Mouse (Mus musculus) hindbrain, embryonic 15.5 days (tissue): Measurements from ENCODE around the gene Aif1l. TPM values are rescaled to one million over a fixed set of nuclear protein-coding genes. Genes with fewer than 3 reads are reported as not detected.
"Not testable (repeated sequence)": the region's sequence is repeated elsewhere in the genome, so short reads cannot be mapped to it uniquely, and the experiment has no call there.

Source experiments
- ATAC-seq: fragments of 200-750 bp; cut with Nextera tagmentation; 2 replicates; pipeline ENCODE4 v1.8.0; 2017; ENCODE audit warnings: low read depth, moderate number of reproducible peaks, moderate TSS enrichment; ENCODE audit not compliant: low FRiP score
- H3K27ac ChIP-seq: fragments of 300-500 bp; sonication (generic); replicated peaks from 2 replicates; pipeline ENCODE4 v1.5.1; 2015; ENCODE audit warnings: mild to moderate bottlenecking, inconsistent platforms
- H3K27me3 ChIP-seq: fragments of 300-500 bp; sonication (generic); 2 replicates; pipeline ENCODE4 v1.6.1; 2015; ENCODE audit warnings: control low read depth, inconsistent platforms
- H3K36me3 ChIP-seq: fragments of 300-500 bp; sonication (generic); 2 replicates; pipeline ENCODE4 v1.6.1; 2015; ENCODE audit warnings: control low read depth, inconsistent platforms
- H3K4me1 ChIP-seq: fragments of 300-500 bp; sonication (generic); replicated peaks from 2 replicates; pipeline ENCODE4 v1.6.1; 2015; ENCODE audit warnings: control low read depth, inconsistent platforms
- H3K4me2 ChIP-seq: fragments of 300-500 bp; sonication (generic); 2 replicates; pipeline ENCODE4 v1.6.1; 2015; ENCODE audit warnings: moderate library complexity, mild to moderate bottlenecking, inconsistent platforms
- H3K4me3 ChIP-seq: fragments of 300-500 bp; sonication (generic); 2 replicates; pipeline ENCODE4 v1.5.1; 2015; ENCODE audit warnings: mild to moderate bottlenecking, inconsistent platforms
- H3K9ac ChIP-seq: fragments of 300-500 bp; sonication (generic); 2 replicates; pipeline ENCODE4 v1.6.1; 2015; ENCODE audit warnings: inconsistent platforms
- H3K9me3 ChIP-seq: fragments of 300-500 bp; sonication (generic); 2 replicates; pipeline ENCODE4 v1.6.1; 2016; ENCODE audit warnings: control low read depth, inconsistent platforms
- WGBS: fragments of 180-500 bp; shearing (Covaris S2); methylation state at CpG from one replicate; pipeline ENCODE4 v1.1.7; 2015; 5-methylcytosine and 5-hydroxymethylcytosine counted together
- polyA plus RNA-seq: library from polyadenylated mRNA; unstranded; fragments of >200 nt; fragmentation: Nextera tagmentation; extraction: Ambion mirVana; gene quantifications from 2 replicates; pipeline ENCODE4 v1.2.1, GENCODE M21; 2015

The Aif1l gene
- 23.5 and 23.7 TPM in 2 replicates for polyA plus RNA-seq

DNA sequence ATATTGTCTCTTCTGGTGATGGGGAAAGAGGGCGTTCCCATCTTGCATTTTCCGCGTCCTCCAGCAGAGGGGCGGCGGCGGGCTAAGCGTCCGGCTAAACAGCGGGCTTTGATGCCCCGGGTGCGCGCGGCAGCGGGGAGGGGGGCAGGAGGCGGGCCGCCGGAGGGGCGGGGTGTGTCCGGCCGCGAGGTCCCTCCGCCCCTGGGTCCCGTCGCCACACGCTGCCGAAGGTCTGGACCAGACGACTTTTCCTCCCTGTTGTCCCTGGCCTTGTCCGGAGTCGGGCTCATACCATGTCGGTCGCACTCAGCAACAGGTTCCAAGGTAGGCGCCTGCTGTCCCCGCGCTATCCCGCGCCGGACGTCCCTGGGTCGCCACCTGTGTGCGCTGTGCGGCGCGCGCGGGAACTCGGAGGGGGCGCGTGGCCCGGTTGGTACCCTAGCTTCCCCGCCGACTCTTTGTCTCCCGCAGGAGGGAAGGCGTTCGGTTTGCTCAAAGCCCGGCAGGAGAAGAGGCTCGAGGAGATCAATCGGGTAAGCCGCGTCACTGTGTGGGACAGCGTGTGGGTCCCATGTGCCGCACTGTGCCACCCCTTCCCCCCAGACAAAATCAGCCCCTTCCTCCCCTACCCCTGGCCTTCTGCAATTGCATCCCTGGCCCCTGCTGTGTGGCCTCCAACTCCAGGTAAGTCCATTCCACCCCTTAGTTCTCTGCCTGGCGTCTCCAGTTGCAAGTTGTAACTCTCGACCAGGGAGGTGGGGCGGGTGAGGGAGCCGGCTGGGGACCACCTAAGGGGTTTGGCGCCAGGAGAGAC, at the start of gene Aif1l:
Aif1l (plus strand) TSS at position 82 of the 814 bp plus-strand sequence.
- Histone ChIP-seq H3K9ac (peak within 1 kb of the TSS; percentile 62), H3K36me3 (no peaks in the 10 kb centered on the region), H3K27ac (no peak within 1 kb of the TSS), H3K27me3 (no peaks in the 10 kb centered on the region), H3K4me2 (peak within 1 kb of the TSS; percentile 93), H3K4me3 (peak within 1 kb of the TSS; percentile 63), H3K9me3 (no peaks in the 10 kb centered on the region), H3K4me1 (peaks cover 30% of the 10 kb centered on the region)
- WGBS = under 1% methylated on average over 53 of the region's 66 CpGs
- peak; percentile 52 for ATAC-seq

DNA sequence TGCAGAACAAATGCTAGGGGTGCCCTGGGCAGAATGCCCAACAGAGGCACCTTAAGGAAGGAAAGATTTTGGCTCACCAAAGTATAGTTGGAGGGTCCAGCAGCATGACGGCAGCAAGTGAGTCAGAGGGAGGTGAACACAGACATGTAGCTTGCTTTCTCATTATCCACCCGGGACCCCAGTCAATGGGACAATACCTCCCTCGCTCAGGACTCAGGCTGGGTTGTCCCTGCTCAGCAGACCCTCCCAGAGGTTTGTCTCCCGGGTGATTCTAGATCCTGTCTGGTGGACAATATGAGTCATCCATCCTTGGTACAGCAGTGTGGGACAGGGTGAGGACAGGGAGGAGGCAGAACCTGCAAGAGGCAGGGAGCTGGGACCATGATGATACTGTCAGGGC, 49.0 kb upstream of the Aif1l start:
- H3K9me3 ChIP-seq = no peaks in the 10 kb centered on the region
- H3K4me1 ChIP-seq = peaks cover 9% of the 10 kb centered on the region
- no peaks in the 10 kb centered on the region for H3K27me3 ChIP-seq
- ATAC-seq = no peak
- no peak overlapping the region for H3K4me2 ChIP-seq
- 69% methylated on average over 4 of the region's 4 CpGs for WGBS
- H3K36me3 ChIP-seq = no peaks in the 10 kb centered on the region
- no peak overlapping the region for H3K27ac ChIP-seq
- no peak overlapping the region for H3K9ac ChIP-seq
- no peak overlapping the region for H3K4me3 ChIP-seq

DNA sequence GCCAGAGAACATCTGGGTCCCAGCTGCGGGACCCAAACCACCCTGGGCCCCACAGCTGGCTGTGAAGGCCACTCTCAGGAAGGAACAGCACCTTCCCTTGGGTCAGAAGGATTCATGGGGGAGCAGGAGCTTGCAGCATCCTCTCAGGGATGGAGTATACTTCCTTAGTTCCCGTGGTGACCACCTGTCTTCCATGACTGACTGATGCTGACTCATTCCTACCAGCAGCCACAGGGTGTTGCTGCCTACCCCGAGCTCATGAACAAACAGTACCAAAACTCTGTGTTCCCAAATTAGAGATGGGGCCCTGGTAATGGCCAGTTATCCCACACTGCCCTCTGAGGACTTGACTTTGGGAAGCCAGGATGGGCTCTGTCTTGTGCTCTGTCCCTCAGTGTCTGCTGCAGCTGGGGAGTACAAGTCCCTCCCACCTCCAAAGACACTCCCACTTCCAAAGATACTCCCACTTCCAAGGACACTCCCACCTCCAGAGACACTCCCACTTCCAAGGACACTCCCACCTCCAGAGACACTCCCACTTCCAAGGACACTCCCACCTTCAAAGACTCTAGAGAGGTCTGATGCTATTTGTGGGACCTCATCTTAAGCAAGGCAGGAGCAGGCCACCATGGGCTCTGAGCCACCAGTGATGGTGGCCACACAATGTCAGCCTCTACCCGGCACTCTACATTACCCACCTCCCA, 48.1 kb upstream of the Aif1l start:
- no peak overlapping the region for H3K4me2 ChIP-seq
- no peaks in the 10 kb centered on the region for H3K27me3 ChIP-seq
- H3K4me1 ChIP-seq = peaks cover 9% of the 10 kb centered on the region
- no peak for ATAC-seq
- no peaks in the 10 kb centered on the region for H3K9me3 ChIP-seq
- 60% methylated on average over 4 of the region's 4 CpGs for WGBS
- no peak overlapping the region for H3K27ac ChIP-seq
- H3K4me3 ChIP-seq = no peak overlapping the region
- H3K9ac ChIP-seq = no peak overlapping the region
- H3K36me3 ChIP-seq = no peaks in the 10 kb centered on the region

DNA sequence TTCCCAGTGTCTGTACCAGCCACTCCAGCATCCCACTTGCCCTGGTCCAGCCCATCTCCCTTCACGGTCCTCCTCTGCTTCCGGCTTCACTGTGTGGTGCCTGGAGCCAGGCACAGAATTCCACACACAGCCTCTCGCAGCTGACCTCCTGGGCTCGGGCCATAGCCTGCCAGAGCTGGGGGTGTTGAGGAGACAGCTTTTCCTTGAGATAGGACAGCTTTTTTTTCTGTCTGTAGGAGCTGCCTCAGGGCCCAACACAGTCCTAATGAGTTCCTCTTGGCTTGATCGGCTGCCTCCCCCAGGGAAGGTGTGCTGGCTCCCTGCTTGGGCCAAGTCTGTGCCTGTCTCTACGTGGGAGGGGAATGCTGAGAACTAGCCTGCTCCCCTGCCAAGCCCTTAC, 45.9 kb upstream of the Aif1l start:
- 17% methylated on average over 6 of the region's 6 CpGs for WGBS
- no peak overlapping the region for H3K4me3 ChIP-seq
- H3K27me3 ChIP-seq = no peaks in the 10 kb centered on the region
- no peak overlapping the region for H3K9ac ChIP-seq
- H3K4me1 ChIP-seq = peaks cover 9% of the 10 kb centered on the region
- no peaks in the 10 kb centered on the region for H3K9me3 ChIP-seq
- no peak for ATAC-seq
- H3K4me2 ChIP-seq = no peak overlapping the region
- no peaks in the 10 kb centered on the region for H3K36me3 ChIP-seq
- no peak overlapping the region for H3K27ac ChIP-seq

DNA sequence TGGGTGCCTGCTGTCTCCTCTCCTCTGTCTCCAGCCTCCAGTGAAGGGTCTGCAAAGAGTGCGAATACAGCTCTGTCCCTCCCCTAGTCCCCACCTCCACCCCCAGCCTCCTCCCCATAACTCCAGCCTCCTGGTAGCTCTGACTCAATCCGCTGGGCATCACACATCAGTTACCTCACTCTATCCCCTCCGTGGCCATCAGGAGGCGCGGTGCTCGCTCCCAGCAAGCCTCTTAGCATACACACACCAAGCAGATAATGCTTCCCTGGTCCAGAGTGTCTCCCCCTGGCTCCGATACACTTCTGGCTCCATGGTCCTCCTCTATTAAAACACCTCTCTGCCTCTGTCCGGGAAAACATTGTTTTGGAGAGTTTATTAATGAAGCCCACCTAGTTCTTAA, 45.3 kb upstream of the Aif1l start:
- Histone ChIP-seq H3K9ac (no peak overlapping the region), H3K9me3 (no peaks in the 10 kb centered on the region), H3K4me3 (no peak overlapping the region), H3K36me3 (no peaks in the 10 kb centered on the region), H3K4me1 (peaks cover 7% of the 10 kb centered on the region), H3K4me2 (no peak overlapping the region), H3K27ac (no peak overlapping the region), H3K27me3 (no peaks in the 10 kb centered on the region)
- no peak for ATAC-seq
- 18% methylated on average over 8 of the region's 8 CpGs for WGBS

DNA sequence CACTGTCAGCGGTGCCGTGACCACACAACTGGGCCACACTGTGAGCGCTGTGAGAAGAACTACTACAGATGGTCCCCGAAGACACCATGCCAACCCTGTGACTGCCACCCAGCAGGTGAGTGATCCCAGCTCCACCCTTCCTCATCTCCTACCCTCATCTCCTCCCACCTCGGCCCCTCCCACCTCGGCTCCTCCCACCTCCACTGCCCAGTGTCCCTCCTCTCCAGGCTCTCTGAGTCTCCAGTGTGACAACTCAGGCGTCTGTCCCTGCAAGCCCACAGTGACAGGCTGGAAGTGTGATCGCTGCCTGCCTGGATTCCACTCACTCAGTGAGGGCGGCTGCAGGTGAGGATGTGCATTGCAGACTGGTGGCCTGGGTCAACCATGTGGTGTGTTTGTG, 44.3 kb upstream of the Aif1l start:
- Histone ChIP-seq H3K4me1 (no peaks in the 10 kb centered on the region; the same call in 1 of the 2 replicates), H3K36me3 (no peaks in the 10 kb centered on the region), H3K27ac (no peak overlapping the region), H3K9me3 (no peaks in the 10 kb centered on the region), H3K4me3 (no peak overlapping the region), H3K4me2 (no peak overlapping the region), H3K27me3 (no peaks in the 10 kb centered on the region), H3K9ac (no peak overlapping the region)
- WGBS = 42% methylated on average over 9 of the region's 9 CpGs
- no peak for ATAC-seq

DNA sequence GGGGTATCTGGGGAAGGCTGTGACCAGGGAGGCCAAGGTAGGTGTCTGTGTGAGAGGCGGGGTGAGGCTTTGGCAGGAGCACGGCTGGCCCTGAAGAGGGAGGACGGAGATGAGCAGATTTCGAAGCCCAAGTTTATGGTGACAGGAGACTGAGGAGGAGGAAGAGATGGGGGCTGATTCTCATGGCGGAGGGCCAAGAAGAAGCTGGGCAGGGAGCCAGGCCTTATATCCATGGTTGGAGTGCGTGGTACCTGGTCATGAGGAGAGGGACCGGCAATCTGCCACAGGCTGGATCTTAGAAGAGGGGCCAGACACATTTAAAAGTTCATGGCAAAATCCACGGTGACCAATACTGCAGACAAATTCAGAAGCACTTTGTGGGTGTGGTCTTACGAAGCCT, 43.5 kb upstream of the Aif1l start:
- no peaks in the 10 kb centered on the region for H3K27me3 ChIP-seq
- no peak for ATAC-seq
- H3K4me3 ChIP-seq = no peak overlapping the region
- no peak overlapping the region for H3K27ac ChIP-seq
- H3K4me1 ChIP-seq = no peaks in the 10 kb centered on the region; the same call in 1 of the 2 replicates
- no peaks in the 10 kb centered on the region for H3K36me3 ChIP-seq
- no peak overlapping the region for H3K4me2 ChIP-seq
- 84% methylated on average over 9 of the region's 9 CpGs for WGBS
- H3K9me3 ChIP-seq = no peaks in the 10 kb centered on the region
- H3K9ac ChIP-seq = no peak overlapping the region

DNA sequence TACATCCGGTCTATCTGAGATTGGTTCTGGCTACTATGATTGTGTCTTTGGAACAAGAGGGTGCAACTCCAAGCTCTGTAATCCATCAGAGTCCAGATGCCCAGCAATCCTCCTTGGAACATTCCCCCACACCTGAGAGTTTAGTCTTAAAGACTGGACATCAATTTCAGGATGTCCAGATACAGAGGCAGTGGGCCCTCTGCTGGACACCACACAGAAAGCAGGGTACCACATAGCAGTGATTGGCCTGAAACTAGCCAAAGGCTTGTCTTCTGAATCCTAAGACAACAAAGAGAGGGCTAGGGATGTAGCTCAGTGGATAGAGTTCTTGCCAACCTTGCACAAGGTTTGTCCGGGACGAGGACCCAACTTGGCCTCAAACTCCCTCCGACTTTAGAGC, 37.4 kb upstream of the Aif1l start:
- H3K27ac ChIP-seq = no peak overlapping the region
- ATAC-seq = no peak
- H3K27me3 ChIP-seq = no peaks in the 10 kb centered on the region
- no peaks in the 10 kb centered on the region for H3K4me1 ChIP-seq
- H3K9me3 ChIP-seq = no peaks in the 10 kb centered on the region
- WGBS = 82% methylated on average over 4 of the region's 4 CpGs
- H3K9ac ChIP-seq = no peak overlapping the region
- no peak overlapping the region for H3K4me2 ChIP-seq
- H3K4me3 ChIP-seq = no peak overlapping the region
- no peaks in the 10 kb centered on the region for H3K36me3 ChIP-seq

DNA sequence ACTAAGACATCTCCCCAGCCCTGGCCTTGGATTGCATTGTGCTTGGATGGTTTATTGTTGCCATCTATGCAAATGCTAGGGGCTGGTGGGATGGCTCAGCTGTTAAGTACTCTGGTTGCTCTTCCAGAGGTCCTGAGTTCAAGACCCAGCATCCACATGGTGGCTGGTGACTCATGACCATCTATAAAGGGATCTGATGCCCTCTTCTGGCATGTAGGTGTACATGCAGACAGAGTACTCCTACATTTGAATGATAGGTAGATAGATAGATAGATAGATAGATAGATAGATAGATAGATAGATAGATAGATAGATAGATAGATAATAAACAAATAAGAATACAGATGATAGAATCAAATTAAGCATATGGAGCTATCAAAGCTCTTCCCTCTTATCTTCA, 35.7 kb upstream of the Aif1l start:
- H3K36me3 ChIP-seq, H3K27ac ChIP-seq, H3K9ac ChIP-seq, H3K4me3 ChIP-seq, H3K27me3 ChIP-seq, H3K9me3 ChIP-seq, H3K4me1 ChIP-seq, H3K4me2 ChIP-seq, ATAC-seq: not testable (repeated sequence)

DNA sequence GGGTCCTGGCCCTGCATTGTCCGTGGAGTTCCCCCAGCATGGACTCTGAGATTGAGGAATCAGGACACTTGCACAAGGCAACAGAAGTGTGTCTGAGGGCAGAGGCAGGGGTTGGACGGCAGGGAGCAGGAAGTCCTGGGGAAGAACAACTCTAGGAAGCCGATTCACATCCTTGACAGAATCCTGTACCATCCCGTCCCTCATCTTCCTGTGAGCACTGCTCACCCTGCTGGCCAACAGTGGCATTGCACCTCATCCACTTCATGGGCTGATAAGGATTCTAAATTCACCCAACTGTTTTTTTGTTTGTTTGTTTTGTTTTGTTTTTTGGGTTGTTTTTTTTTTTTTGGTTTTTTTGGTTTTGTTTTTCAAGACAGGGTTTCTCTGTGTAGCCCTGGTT, 34.8 kb upstream of the Aif1l start:
- H3K27ac ChIP-seq = no peak overlapping the region
- H3K9me3 ChIP-seq = no peaks in the 10 kb centered on the region
- no peaks in the 10 kb centered on the region for H3K36me3 ChIP-seq
- H3K9ac ChIP-seq = no peak overlapping the region
- 21% methylated on average over 4 of the region's 4 CpGs for WGBS
- no peak for ATAC-seq
- H3K4me1 ChIP-seq = no peaks in the 10 kb centered on the region
- H3K4me3 ChIP-seq = no peak overlapping the region
- H3K27me3 ChIP-seq = no peaks in the 10 kb centered on the region
- H3K4me2 ChIP-seq = no peak overlapping the region

DNA sequence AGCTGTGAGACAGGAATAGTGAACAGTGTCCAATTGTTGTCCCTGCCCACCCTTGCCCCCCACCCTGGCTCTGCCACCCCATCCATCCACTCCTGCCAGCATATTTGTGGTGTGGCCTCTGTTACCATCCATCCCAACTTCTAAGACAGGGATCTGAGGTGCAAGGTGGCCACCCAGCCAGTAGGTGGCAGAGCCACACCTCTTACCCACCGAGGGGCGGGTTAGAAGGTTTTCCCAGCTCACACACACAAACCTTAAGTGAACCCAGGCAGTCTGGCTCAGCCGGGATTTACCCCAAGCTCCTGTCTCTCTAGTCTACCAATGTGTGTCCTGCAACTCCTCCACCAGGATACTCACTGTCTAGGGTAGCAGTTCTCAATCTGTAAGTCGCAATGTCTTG, 32.3 kb upstream of the Aif1l start:
- no peak for ATAC-seq
- H3K36me3 ChIP-seq = no peaks in the 10 kb centered on the region
- 31% methylated on average over 4 of the region's 4 CpGs for WGBS

DNA sequence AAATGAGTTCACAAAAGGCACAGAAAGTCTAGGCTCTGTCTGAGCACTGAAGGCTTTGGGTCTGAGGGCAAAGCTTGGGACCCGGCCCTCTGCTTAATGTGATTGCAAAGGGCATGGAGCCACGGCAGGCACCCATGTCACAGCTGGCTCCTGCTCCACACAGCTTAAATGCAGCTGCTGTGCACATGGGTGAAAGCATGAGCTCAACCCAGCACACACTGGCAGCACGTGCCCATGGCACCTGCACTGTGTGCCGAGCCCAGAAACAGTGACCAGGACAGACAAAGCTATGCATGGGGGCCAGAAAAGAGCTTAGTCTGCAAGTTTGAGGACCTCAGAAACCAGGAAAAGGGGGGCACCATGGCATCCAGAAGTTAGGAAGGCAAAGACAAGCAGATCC, 26.3 kb upstream of the Aif1l start:
- H3K27ac ChIP-seq = no peak overlapping the region
- H3K4me2 ChIP-seq = no peak overlapping the region
- 83% methylated on average over 4 of the region's 4 CpGs for WGBS
- H3K4me3 ChIP-seq = no peak overlapping the region
- ATAC-seq = no peak
- H3K27me3 ChIP-seq = no peaks in the 10 kb centered on the region
- H3K4me1 ChIP-seq = no peaks in the 10 kb centered on the region
- H3K36me3 ChIP-seq = no peaks in the 10 kb centered on the region
- no peaks in the 10 kb centered on the region for H3K9me3 ChIP-seq
- H3K9ac ChIP-seq = no peak overlapping the region

More for the DNA sequence above, 32.3 kb upstream of the Aif1l start:
- H3K27ac ChIP-seq = no peak overlapping the region
- H3K4me3 ChIP-seq = no peak overlapping the region
- no peaks in the 10 kb centered on the region for H3K27me3 ChIP-seq
- H3K4me1 ChIP-seq = no peaks in the 10 kb centered on the region
- no peak overlapping the region for H3K4me2 ChIP-seq
- H3K9ac ChIP-seq = no peak overlapping the region
- no peaks in the 10 kb centered on the region for H3K9me3 ChIP-seq
